Mouse (Mus musculus): Measurements from ENCODE around the gene Jakmip3. TPM values are rescaled to one million over a fixed set of nuclear protein-coding genes. Genes with fewer than 3 reads are reported as not detected.
A peak's percentile ranks its signal among the peaks of the same experiment; 100 is the strongest.

The Jakmip3 gene
- total RNA-seq, 2 experiments from 2014 or later = 42.1 to 44.0 TPM

DNA sequence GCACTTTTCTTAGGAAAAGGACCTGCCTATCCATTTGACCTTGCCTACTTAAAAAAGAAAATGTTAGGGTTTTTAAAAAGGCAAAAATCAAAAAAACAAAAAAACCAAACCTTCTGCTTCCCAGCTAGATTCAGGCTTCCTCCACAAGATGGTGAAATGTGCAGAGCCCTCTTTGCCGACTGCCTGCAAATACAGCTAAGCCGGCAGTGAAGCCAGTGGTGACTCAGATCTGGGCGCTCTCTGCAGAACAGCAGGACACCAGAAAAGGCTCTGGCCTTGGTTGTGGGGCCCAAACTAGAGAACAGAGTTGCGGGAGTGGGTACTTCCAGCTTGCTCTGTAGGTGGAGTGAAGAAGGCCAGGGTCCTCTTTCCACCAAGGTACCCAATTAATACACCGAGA is 1.0 kb downstream of the Jakmip3 start:
- DNase-seq (ENCODE audit: low spot score in 2 of 2) = peak in 1 of 2 experiments; percentile 18
- intact Hi-C loops (cut with DNase I) = no loop called here

- intact Hi-C loops (cut with DNase I) = no loop called here
These were observed 1.8 kb downstream of the Jakmip3 start for GRCm38 (mm10) chr7:138942301-138942700.

DNA sequence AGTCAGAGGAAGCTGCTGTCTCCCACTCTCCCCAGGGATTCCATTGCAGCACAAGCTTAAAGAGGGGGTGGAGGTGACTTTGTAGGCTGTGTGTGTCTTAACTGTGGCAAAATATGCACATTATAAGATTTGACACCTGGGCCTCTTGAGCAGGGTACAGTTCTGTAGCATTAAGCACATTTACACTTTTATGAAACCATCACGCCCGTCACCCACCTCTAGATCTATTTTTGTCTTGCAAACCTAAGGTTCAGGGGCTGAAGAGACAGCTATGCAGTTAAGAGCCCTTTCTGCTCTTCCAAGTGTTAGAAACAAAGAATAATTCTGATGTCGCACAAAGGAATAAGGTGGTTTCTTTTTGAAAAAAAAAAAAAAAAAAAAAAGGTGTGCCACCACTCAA is 5.1 kb downstream of the Jakmip3 start:
- intact Hi-C loops (cut with DNase I) = no loop called here
- DNase-seq (ENCODE audit: low spot score in 2 of 2) = no peak

More at GRCm38 (mm10) chr7:138942301-138942700, 1.8 kb downstream of the Jakmip3 start:
- no peak for DNase-seq (ENCODE audit: low spot score in 2 of 2)

DNA sequence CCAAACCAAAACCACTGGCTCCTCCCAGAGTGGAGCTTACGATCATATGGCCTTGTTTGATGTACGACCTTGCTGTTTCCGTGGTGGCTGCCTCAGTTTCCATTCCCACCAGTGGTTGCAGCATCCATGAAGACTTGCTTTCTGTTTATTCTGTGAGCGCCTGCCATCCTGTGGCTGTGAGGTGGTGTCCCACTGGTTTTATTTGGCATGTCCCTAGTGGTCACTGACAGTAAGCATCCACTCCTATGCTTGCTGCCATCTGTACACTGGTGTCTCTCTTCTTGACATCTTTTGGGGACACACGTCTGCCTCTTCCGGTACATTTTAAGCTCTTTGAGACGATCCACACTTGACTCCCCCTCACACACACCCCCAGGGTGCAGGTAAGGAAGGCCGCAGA is 7.2 kb downstream of the Jakmip3 start:
- intact Hi-C loops (cut with DNase I) = no loop called here

GRCm38 (mm10) chr7:138948309-138948708 is 7.8 kb downstream of the Jakmip3 start:
- intact Hi-C loops (cut with DNase I) = no loop called here
- no peak for DNase-seq (ENCODE audit: low spot score in 2 of 2)

More for the DNA sequence above, 7.2 kb downstream of the Jakmip3 start:
- no peak for DNase-seq (ENCODE audit: low spot score in 2 of 2)

DNA sequence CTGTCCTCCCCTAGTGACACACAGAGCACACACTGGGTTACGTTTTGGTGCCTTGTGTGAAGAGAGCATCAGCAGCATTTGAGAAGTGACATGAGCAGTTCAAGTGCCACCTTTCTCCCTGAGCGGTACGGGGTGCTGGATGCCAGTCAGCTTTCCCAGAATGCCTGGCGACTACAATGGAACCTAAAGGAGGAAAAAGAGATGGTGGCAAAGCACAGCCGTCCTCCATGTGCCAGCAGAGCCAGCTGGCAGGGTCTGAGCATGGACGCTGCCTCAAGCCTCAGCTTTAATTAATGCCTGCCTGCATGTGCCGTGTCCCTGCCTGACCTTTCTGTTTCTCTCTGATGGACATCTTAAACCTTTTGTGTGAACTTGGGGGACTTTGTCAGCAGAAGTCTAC is 15.3 kb downstream of the Jakmip3 start:
- intact Hi-C loops (cut with DNase I) = no loop called here
- DNase-seq (ENCODE audit: low spot score in 2 of 2) = no peak

GRCm38 (mm10) chr7:138957106-138957505 is 16.6 kb downstream of the Jakmip3 start:
- intact Hi-C loops (cut with DNase I) = no loop called here
- DNase-seq (ENCODE audit: low spot score in 2 of 2) = peak in 1 of 2 experiments; percentile 49

GRCm38 (mm10) chr7:138959747-138960146 is 19.2 kb downstream of the Jakmip3 start:
- DNase-seq (ENCODE audit: low spot score in 2 of 2) = no peak
- intact Hi-C loops (cut with DNase I) = no loop called here

DNA sequence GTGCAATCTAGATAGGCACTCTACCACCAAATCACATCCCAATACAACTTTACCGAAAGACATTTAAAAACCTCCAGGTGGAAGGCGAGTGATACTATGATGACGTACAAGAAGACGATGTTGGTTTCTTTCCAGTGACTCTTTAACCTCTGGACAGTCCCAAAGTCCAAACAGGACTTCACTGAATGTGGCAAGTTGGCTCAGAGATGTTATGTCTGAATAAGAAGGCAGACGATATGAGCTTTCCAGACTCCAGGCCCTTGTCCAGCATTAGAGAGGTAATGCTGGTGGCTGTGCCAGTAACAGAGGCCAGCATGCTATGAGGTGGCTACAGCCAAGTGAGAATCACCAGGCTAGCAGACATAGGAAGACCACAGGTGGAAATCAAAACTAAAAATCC is 23.2 kb downstream of the Jakmip3 start:
- DNase-seq (ENCODE audit: low spot score in 2 of 2) = no peak
- intact Hi-C loops (cut with DNase I) = no loop called here

- intact Hi-C loops (cut with DNase I) = no loop called here
- DNase-seq (ENCODE audit: low spot score in 2 of 2) = peak; percentile 52 to 75
These were observed 27.6 kb downstream of the Jakmip3 start for GRCm38 (mm10) chr7:138968010-138968620.

- DNase-seq (ENCODE audit: low spot score in 2 of 2) = no peak
- intact Hi-C loops (cut with DNase I) = no loop called here
These were observed 37.0 kb downstream of the Jakmip3 start for GRCm38 (mm10) chr7:138977510-138977909.

DNA sequence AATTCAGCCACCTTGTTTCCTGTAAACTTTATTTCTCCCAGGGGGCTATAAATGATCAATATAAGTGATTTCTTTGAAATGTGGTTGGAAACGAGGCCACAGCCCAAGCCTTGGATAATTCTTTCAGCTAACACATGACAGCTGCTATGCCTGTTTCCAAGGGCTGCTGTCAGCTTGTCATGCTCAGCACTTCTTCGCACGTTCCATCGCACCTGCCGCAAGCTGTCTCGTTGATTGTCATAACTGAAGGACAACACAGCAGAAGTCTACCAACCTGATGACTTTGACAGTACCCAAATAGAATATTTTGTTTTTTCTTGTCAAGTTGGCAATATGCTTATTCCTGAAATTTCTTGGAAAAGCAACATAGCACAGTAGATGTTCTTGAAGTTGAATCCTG is 44.0 kb downstream of the Jakmip3 start:
- intact Hi-C loops (cut with DNase I) = no loop called here
- no peak for DNase-seq (ENCODE audit: low spot score in 2 of 2)

DNA sequence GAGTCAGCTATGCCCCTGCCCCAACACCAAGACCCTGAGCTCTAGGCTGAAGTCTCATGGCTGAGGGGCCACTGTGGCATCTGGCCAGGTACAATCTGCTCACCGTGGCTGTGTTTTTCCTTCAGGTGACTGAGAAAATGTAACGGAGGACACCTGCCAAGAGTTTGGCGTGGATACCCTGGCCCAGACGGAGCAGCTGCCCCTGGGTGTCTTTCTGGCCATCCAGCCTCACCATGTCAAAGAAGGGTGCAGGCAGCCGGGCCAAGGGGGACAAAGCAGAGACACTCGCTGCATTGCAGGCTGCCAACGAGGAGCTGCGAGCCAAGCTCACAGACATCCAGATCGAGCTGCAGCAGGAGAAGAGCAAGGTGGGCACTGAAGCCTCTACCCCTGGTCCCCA is 48.6 kb downstream of the Jakmip3 start:
- no peak for DNase-seq (ENCODE audit: low spot score in 2 of 2)
- intact Hi-C loops (cut with DNase I) = no loop called here

- no peak for DNase-seq (ENCODE audit: low spot score in 2 of 2)
- intact Hi-C loops (cut with DNase I) = no loop called here
These were observed 62.2 kb downstream of the Jakmip3 start for GRCm38 (mm10) chr7:139002692-139003091.

DNA sequence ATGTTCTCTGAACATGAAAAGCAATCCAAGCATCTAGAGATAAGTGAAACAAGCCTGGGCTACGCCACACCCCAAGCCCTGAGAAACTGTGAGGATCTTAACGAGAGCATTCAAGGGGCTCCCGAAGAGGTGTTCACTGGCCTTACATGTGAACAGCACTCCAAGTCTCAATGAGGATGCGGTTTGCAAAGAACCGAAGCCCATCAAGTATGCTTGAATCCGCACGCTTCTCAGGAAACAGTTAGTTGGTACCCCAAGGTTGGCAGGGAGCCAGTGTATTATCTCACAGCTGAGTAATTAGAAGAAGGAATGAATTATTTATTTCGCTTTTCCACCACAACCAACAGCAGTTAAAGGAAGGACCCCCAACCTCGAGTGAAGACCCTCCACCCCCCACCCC is 62.7 kb downstream of the Jakmip3 start:
- DNase-seq (ENCODE audit: low spot score in 2 of 2) = peak in 1 of 2 experiments; percentile 37
- intact Hi-C loops (cut with DNase I) = no loop called here

DNA sequence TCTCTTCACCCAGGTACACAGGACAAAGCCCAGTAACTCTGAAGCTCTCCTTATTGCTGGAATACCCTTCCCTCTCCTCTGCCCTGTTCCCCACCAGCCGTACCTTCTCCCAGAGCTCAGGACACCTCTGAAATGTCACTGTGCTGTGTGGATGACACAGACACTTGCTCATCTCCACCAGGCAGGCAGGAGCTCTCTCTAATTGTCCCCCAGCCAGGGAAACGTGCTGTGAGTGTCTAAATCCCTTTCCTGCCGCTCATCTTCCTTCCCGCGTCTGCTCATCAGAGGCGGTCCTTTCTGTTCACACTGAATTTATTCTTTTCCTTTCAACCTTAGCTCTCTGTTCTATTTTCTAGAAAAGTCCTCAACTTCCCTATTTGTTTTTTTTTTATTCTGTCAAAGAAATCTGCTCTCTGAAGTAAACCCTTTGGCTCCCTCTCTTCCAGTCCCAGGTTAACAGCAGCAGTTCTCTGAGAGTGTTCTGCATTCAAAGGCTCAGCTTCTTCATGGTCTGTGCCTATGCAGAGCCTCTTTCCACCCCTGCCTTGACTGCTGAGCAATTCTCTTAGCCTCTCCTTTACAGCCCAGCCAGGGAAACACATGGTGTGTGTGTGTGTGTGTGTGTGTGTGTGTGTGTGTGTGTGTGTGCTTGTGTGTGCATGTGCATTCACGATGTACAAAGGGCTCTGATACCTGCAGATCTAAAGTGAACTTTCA is 69.4 kb downstream of the Jakmip3 start:
- intact Hi-C loops (cut with DNase I) = no loop called here
- no peak for DNase-seq (ENCODE audit: low spot score in 2 of 2)

DNA sequence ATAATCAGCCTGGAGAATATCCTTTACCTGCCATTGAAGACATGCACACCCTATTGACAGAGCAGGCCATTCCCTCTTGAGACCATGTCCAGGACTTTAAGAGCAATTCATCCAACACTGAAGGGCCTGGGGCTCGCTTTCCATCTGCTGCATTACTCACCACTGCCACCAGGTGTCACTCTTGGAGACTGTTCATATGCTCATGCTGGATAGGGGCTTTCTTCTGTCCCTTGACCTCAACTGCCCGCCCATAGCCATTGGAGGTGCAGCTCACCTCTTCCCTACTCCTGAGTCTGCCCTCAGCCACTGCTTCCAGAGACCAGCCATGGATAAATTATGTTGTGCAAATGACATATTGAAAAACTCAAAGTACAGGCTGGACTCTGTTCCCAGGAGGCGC is 70.5 kb downstream of the Jakmip3 start:
- intact Hi-C loops (cut with DNase I) = no loop called here

GRCm38 (mm10) chr7:139011586-139011985 is 71.1 kb downstream of the Jakmip3 start:
- DNase-seq (ENCODE audit: low spot score in 2 of 2) = no peak
- intact Hi-C loops (cut with DNase I) = no loop called here

More for the DNA sequence above, 70.5 kb downstream of the Jakmip3 start:
- DNase-seq (ENCODE audit: low spot score in 2 of 2) = peak; percentile 42 to 70

- no peak for DNase-seq (ENCODE audit: low spot score in 2 of 2)
- intact Hi-C loops (cut with DNase I) = no loop called here
These were observed 72.3 kb downstream of the Jakmip3 start for GRCm38 (mm10) chr7:139012767-139013369.

- intact Hi-C loops (cut with DNase I) = no loop called here
These were observed 74.6 kb downstream of the Jakmip3 start for GRCm38 (mm10) chr7:139015143-139015542.

GRCm38 (mm10) chr7:139016288-139016687 is 75.8 kb downstream of the Jakmip3 start:
- intact Hi-C loops (cut with DNase I) = no loop called here
- no peak for DNase-seq (ENCODE audit: low spot score in 2 of 2)

More at GRCm38 (mm10) chr7:139015143-139015542, 74.6 kb downstream of the Jakmip3 start:
- no peak for DNase-seq (ENCODE audit: low spot score in 2 of 2)
